Mouse (Mus musculus): ENCODE measurements at regions not wholly inside any gene's neighbourhood (a gene's known extent, or its start where the extent isn't known, plus 50 kb on each side); places are given as distances from the start of the nearest gene placed in this dataset.

GRCm38 (mm10) chr10:111416611-111417130 is 56.4 kb upstream of the Nap1l1 start:
- no peak for TF ChIP-seq CTCF (IDR thresholded peaks at IDR 0.05; ENCODE audit: low read depth, low read length)
- no peak for TF ChIP-seq GATA2 (IDR thresholded peaks at IDR 0.05; ENCODE audit: borderline replicate concordance, low read depth, low read length)
- no peak for TF ChIP-seq GATA1 (IDR thresholded peaks at IDR 0.05; ENCODE audit: borderline replicate concordance, low read length)

Data from G1E (cell line).